Mouse (Mus musculus): Measurements from ENCODE around the gene Rhobtb1. TPM values are rescaled to one million over a fixed set of nuclear protein-coding genes. Genes with fewer than 3 reads are reported as not detected.

Gene Rhobtb1
- total and polyA plus RNA-seq, 2 experiments from 2014 or later = 12.1 to 16.9 TPM

DNA sequence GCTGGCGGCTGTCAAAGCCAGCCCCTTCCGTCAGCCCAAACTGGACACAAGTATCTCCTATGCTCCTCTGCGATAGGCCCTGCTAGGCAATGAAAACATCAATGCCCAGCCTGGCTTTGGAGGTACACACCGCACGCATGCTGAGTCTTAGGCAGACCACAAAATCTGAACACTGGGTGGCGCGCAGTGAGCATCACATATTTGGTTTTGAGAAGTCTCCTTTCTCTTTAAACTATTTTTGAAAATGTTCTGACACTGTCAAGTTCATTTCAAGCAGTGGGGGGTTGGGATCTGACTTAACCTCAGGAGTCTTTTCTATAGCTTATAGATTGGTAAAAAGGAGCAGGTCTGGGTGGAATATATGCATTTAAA, 128.4 kb downstream of the Rhobtb1 start:
- H3K9ac ChIP-seq = no peak overlapping the region
- WGBS = 75% methylated on average over 7 of the region's 7 CpGs
- no peak for DNase-seq

GRCm38 (mm10) chr10:69286939-69287338, 135.7 kb downstream of the Rhobtb1 start:
- no peaks in the 10 kb centered on the region for H3K27me3 ChIP-seq (ENCODE audit: insufficient read depth, low read length)
- WGBS = 91% methylated on average over 3 of the region's 3 CpGs
- H3K4me1 ChIP-seq (ENCODE audit: insufficient read depth) = no peaks in the 10 kb centered on the region
- peaks cover 13% of the 10 kb centered on the region for H3K36me3 ChIP-seq (ENCODE audit: insufficient read depth)
- no peak overlapping the region for H3K27ac ChIP-seq (ENCODE audit: low read depth, low read length)
- no peak overlapping the region for H3K4me2 ChIP-seq (ENCODE audit: low read depth)
- no peak overlapping the region for H3K4me3 ChIP-seq (ENCODE audit: low read depth, low read length)
- no peaks in the 10 kb centered on the region for H3K9me3 ChIP-seq (ENCODE audit: low read length)
- H3K9ac ChIP-seq = no peak overlapping the region
- DNase-seq (no peak), ATAC-seq (no peak)
- no peak for TF ChIP-seq CTCF (IDR thresholded peaks at IDR 0.05; ENCODE audit: low read depth)

More for the DNA sequence above, 128.4 kb downstream of the Rhobtb1 start:
- Histone ChIP-seq H3K27me3 (ENCODE audit: insufficient read depth, low read length) (no peaks in the 10 kb centered on the region), H3K27ac (ENCODE audit: low read depth, low read length) (0 out of 2 replicates have a peak overlapping the region, but pooled peaks have one; percentile 21), H3K4me1 (ENCODE audit: insufficient read depth) (no peaks in the 10 kb centered on the region), H3K36me3 (ENCODE audit: insufficient read depth) (peaks cover 4% of the 10 kb centered on the region; the same call in 1 of the 2 replicates), H3K4me2 (ENCODE audit: low read depth) (no peak overlapping the region), H3K9me3 (ENCODE audit: low read length) (no peaks in the 10 kb centered on the region), H3K4me3 (ENCODE audit: low read depth, low read length) (no peak overlapping the region)
- ATAC-seq = no peak
- TF ChIP-seq CTCF (IDR thresholded peaks at IDR 0.05; ENCODE audit: low read depth) = 0 out of 2 replicates have a peak, but pooled peaks have one; percentile 19

DNA sequence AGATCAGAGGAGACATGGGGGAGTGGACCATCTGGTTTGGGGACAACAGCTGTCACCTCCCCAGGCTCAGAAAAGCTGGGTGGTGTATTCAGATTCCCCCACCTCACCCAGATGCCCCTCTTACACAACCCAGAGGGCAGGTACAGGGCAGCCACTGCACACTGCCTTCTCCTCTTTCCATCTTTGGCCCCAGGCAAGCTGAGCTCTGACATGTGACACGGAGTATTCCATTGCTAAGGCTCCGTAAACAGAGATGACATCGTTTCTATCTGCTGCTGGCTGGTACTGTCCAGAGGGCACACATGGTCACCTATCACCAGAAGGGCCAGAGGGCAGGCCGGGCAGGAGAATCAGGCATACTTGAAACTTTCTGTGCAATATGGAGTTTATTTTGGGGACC, 136.9 kb downstream of the Rhobtb1 start:
- no peak for DNase-seq
- Histone ChIP-seq H3K9ac (no peak overlapping the region), H3K27me3 (ENCODE audit: insufficient read depth, low read length) (no peaks in the 10 kb centered on the region), H3K9me3 (ENCODE audit: low read length) (no peaks in the 10 kb centered on the region), H3K4me3 (ENCODE audit: low read depth, low read length) (no peak overlapping the region), H3K27ac (ENCODE audit: low read depth, low read length) (no peak overlapping the region), H3K4me2 (ENCODE audit: low read depth) (no peak overlapping the region), H3K4me1 (ENCODE audit: insufficient read depth) (no peaks in the 10 kb centered on the region), H3K36me3 (ENCODE audit: insufficient read depth) (peaks cover 13% of the 10 kb centered on the region)
- TF ChIP-seq CTCF (IDR thresholded peaks at IDR 0.05; ENCODE audit: low read depth) = no peak
- no peak for ATAC-seq
- WGBS = 93% methylated on average over 4 of the region's 4 CpGs

DNA sequence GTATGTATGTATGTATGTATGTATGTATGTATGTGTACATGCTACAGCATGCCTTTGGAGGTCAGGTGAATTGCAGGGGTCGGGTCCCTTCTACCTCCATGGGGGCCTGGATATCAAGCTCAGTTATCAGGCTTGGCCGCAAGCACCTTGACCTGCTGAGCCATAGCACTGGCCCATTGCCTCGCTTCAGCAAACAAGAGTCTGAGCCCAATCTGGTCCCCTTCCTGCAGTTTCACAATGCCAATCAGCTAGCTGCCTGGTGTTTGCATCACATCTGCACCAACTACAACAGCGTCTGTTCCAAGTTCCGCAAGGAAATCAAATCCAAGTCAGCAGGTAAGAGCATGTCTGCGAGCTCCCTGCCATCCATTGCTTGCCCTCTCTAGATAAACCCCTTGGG, 137.5 kb downstream of the Rhobtb1 start:
- WGBS = 87% methylated on average over 6 of the region's 6 CpGs

GRCm38 (mm10) chr10:69290736-69291135, 139.5 kb downstream of the Rhobtb1 start:
- Histone ChIP-seq H3K4me2 (ENCODE audit: low read depth) (no peak overlapping the region), H3K4me1 (ENCODE audit: insufficient read depth) (no peaks in the 10 kb centered on the region), H3K9me3 (ENCODE audit: low read length) (no peaks in the 10 kb centered on the region), H3K27ac (ENCODE audit: low read depth, low read length) (no peak overlapping the region), H3K9ac (no peak overlapping the region), H3K4me3 (ENCODE audit: low read depth, low read length) (no peak overlapping the region), H3K36me3 (ENCODE audit: insufficient read depth) (peaks cover 8% of the 10 kb centered on the region; the same call in 1 of the 2 replicates), H3K27me3 (ENCODE audit: insufficient read depth, low read length) (no peaks in the 10 kb centered on the region)
- WGBS = 92% methylated on average over 8 of the region's 8 CpGs
- no peak for TF ChIP-seq CTCF (IDR thresholded peaks at IDR 0.05; ENCODE audit: low read depth)
- no peak for DNase-seq
- no peak for ATAC-seq

More for the DNA sequence above, 137.5 kb downstream of the Rhobtb1 start:
- H3K9ac ChIP-seq = no peak overlapping the region
- H3K9me3 ChIP-seq (ENCODE audit: low read length) = no peaks in the 10 kb centered on the region
- no peaks in the 10 kb centered on the region for H3K27me3 ChIP-seq (ENCODE audit: insufficient read depth, low read length)
- no peaks in the 10 kb centered on the region for H3K4me1 ChIP-seq (ENCODE audit: insufficient read depth)
- H3K36me3 ChIP-seq (ENCODE audit: insufficient read depth) = peaks cover 13% of the 10 kb centered on the region; the same call in 1 of the 2 replicates
- H3K4me2 ChIP-seq (ENCODE audit: low read depth) = no peak overlapping the region
- DNase-seq (no peak), ATAC-seq (no peak)
- H3K4me3 ChIP-seq (ENCODE audit: low read depth, low read length) = no peak overlapping the region
- H3K27ac ChIP-seq (ENCODE audit: low read depth, low read length) = no peak overlapping the region
- TF ChIP-seq CTCF (IDR thresholded peaks at IDR 0.05; ENCODE audit: low read depth) = no peak

DNA sequence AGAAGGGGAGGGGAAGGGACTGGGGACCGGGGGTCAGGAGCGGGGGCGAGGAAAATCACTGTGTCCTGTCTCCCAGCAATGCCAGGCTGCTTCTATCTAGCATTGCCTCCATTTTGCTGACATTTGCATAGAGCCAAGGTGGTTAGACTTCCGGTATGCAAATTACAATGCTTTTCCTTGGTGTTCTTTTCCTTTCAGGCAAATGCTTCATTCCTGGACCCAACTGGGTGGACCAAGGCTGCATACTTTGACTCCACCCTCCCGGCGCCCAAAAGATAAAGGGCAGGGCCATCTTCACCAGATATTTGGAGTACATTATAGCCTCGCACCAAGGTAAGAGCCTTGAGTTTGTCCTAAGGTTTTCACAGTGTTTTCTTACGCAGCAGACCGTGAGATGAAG, 144.7 kb downstream of the Rhobtb1 start:
- TF ChIP-seq CTCF (IDR thresholded peaks at IDR 0.05; ENCODE audit: low read depth) = no peak
- H3K27me3 ChIP-seq (ENCODE audit: insufficient read depth, low read length) = no peaks in the 10 kb centered on the region
- 90% methylated on average over 9 of the region's 9 CpGs for WGBS
- H3K4me1 ChIP-seq (ENCODE audit: insufficient read depth) = no peaks in the 10 kb centered on the region
- no peak overlapping the region for H3K9ac ChIP-seq
- H3K9me3 ChIP-seq (ENCODE audit: low read length) = no peaks in the 10 kb centered on the region
- H3K36me3 ChIP-seq (ENCODE audit: insufficient read depth) = no peaks in the 10 kb centered on the region
- H3K27ac ChIP-seq (ENCODE audit: low read depth, low read length) = no peak overlapping the region
- H3K4me2 ChIP-seq (ENCODE audit: low read depth) = no peak overlapping the region
- ATAC-seq (no peak), DNase-seq (no peak)
- no peak overlapping the region for H3K4me3 ChIP-seq (ENCODE audit: low read depth, low read length)

GRCm38 (mm10) chr10:69299985-69300384, 148.8 kb downstream of the Rhobtb1 start:
- no peak overlapping the region for H3K4me3 ChIP-seq (ENCODE audit: low read depth, low read length)
- ATAC-seq (no peak), DNase-seq (no peak)
- 91% methylated on average over 7 of the region's 7 CpGs for WGBS
- no peaks in the 10 kb centered on the region for H3K9me3 ChIP-seq (ENCODE audit: low read length)
- H3K4me1 ChIP-seq (ENCODE audit: insufficient read depth) = no peaks in the 10 kb centered on the region
- TF ChIP-seq CTCF (IDR thresholded peaks at IDR 0.05; ENCODE audit: low read depth) = no peak
- H3K36me3 ChIP-seq (ENCODE audit: insufficient read depth) = no peaks in the 10 kb centered on the region
- no peaks in the 10 kb centered on the region for H3K27me3 ChIP-seq (ENCODE audit: insufficient read depth, low read length)
- H3K9ac ChIP-seq = no peak overlapping the region
- H3K4me2 ChIP-seq (ENCODE audit: low read depth) = no peak overlapping the region
- no peak overlapping the region for H3K27ac ChIP-seq (ENCODE audit: low read depth, low read length)

All from forebrain, postnatal 0 days (tissue).